Mouse (Mus musculus) hindbrain, embryonic 11.5 days (tissue): Measurements from ENCODE around the gene Platr17. TPM values are rescaled to one million over a fixed set of nuclear protein-coding genes. Genes with fewer than 3 reads are reported as not detected.
A peak's percentile ranks its signal among the peaks of the same experiment; 100 is the strongest.
"Not testable (repeated sequence)": the region's sequence is repeated elsewhere in the genome, so short reads cannot be mapped to it uniquely, and the experiment has no call there.

Experiments used
- ATAC-seq: fragments of 200-750 bp; cut with Nextera tagmentation; 2 replicates; pipeline ENCODE4 v1.8.0; 2017; ENCODE audit warnings: mild to moderate bottlenecking, moderate TSS enrichment, moderate library complexity; ENCODE audit not compliant: low FRiP score
- DNase-seq: peaks from one replicate; pipeline ENCODE4 v3.0.0-alpha.2; 2015; ENCODE audit warnings: low spot score
- H3K27ac ChIP-seq: fragments of 300-500 bp; sonication (generic); 2 replicates; pipeline ENCODE4 v1.5.1; 2014; ENCODE audit warnings: mild to moderate bottlenecking, low read depth, low read length
- H3K27me3 ChIP-seq: fragments of 300-500 bp; sonication (generic); 2 replicates; pipeline ENCODE4 v1.6.1; 2014; ENCODE audit warnings: mild to moderate bottlenecking, low read length, moderate library complexity, mixed read lengths; ENCODE audit not compliant: control insufficient read depth, insufficient read depth
- H3K36me3 ChIP-seq: fragments of 300-500 bp; sonication (generic); 2 replicates; pipeline ENCODE4 v1.6.1; 2014; ENCODE audit warnings: mild to moderate bottlenecking, low read length, moderate library complexity, mixed read lengths; ENCODE audit not compliant: control insufficient read depth, insufficient read depth
- H3K4me1 ChIP-seq: fragments of 300-500 bp; sonication (generic); replicated peaks from 2 replicates; pipeline ENCODE4 v1.6.1; 2014; ENCODE audit warnings: low read length, mixed read lengths; ENCODE audit not compliant: control insufficient read depth, insufficient read depth
- H3K4me2 ChIP-seq: fragments of 300-500 bp; sonication (generic); replicated peaks from 2 replicates; pipeline ENCODE4 v1.6.1; 2014; ENCODE audit warnings: mild to moderate bottlenecking, low read depth, low read length
- H3K4me3 ChIP-seq: fragments of 300-500 bp; sonication (generic); 2 replicates; pipeline ENCODE4 v1.5.1; 2014; ENCODE audit warnings: low read depth, low read length
- H3K9ac ChIP-seq: fragments of 300-500 bp; sonication (generic); 2 replicates; pipeline ENCODE4 v1.6.1; 2014; ENCODE audit warnings: low read depth, low read length
- H3K9me3 ChIP-seq: fragments of 300-500 bp; sonication (generic); 2 replicates; pipeline ENCODE4 v1.6.1; 2016; ENCODE audit warnings: low read length; ENCODE audit not compliant: control insufficient read depth
- WGBS: fragments of 180-500 bp; shearing (Covaris S2); extraction: QIAGEN DNeasy Blood & Tissue Kit; methylation state at CpG from one replicate; pipeline ENCODE4 v1.1.7; 2014; 5-methylcytosine and 5-hydroxymethylcytosine counted together
- polyA plus RNA-seq: library from polyadenylated mRNA; unstranded; fragments of >200 nt; fragmentation: Nextera tagmentation; extraction: Ambion mirVana; gene quantifications from 2 replicates; pipeline ENCODE4 v1.2.1, GENCODE M21; 2014

Gene Platr17
- polyA plus RNA-seq, 1 experiment from 2014 or later: 0.86 TPM

- no peak for ATAC-seq
These were observed 4.5 kb upstream of the Platr17 start for GRCm38 (mm10) chr17:33900281-33900988.

GRCm38 (mm10) chr17:33900989-33901314 is 4.0 kb upstream of the Platr17 start:
- DNase-seq: no peak
- 90% methylated on average over 4 of the region's 4 CpGs for WGBS
- Histone ChIP-seq H3K27ac (no peak overlapping the region), H3K4me2 (no peak overlapping the region), H3K4me1 (no peaks in the 10 kb centered on the region), H3K9ac (no peak overlapping the region), H3K36me3 (no peaks in the 10 kb centered on the region), H3K27me3 (no peaks in the 10 kb centered on the region), H3K9me3 (no peaks in the 10 kb centered on the region), H3K4me3 (no peak overlapping the region)
- no peak for ATAC-seq

More at GRCm38 (mm10) chr17:33900281-33900988, 4.5 kb upstream of the Platr17 start:
- Histone ChIP-seq H3K9ac (no peak overlapping the region), H3K27ac (no peak overlapping the region), H3K4me2 (no peak overlapping the region), H3K27me3 (no peaks in the 10 kb centered on the region), H3K4me1 (no peaks in the 10 kb centered on the region), H3K36me3 (no peaks in the 10 kb centered on the region), H3K4me3 (no peak overlapping the region), H3K9me3 (no peaks in the 10 kb centered on the region)
- DNase-seq: no peak
- WGBS: 76% methylated on average over 7 of the region's 7 CpGs

- Histone ChIP-seq H3K27ac (no peak overlapping the region), H3K4me2 (no peak overlapping the region), H3K9me3 (no peaks in the 10 kb centered on the region), H3K4me3 (no peak overlapping the region), H3K27me3 (no peaks in the 10 kb centered on the region), H3K36me3 (no peaks in the 10 kb centered on the region), H3K9ac (no peak overlapping the region), H3K4me1 (no peaks in the 10 kb centered on the region)
- ATAC-seq (no peak), DNase-seq (no peak)
- 81% methylated on average over 4 of the region's 4 CpGs for WGBS
These were observed 3.3 kb upstream of the Platr17 start for GRCm38 (mm10) chr17:33901653-33902052.

- Histone ChIP-seq H3K36me3 (no peaks in the 10 kb centered on the region), H3K27ac (no peak overlapping the region), H3K9me3 (no peaks in the 10 kb centered on the region), H3K9ac (no peak overlapping the region), H3K4me2 (no peak overlapping the region), H3K4me1 (no peaks in the 10 kb centered on the region), H3K27me3 (no peaks in the 10 kb centered on the region), H3K4me3 (no peak overlapping the region)
- DNase-seq: no peak
- ATAC-seq: no peak
- 77% methylated on average over 4 of the region's 4 CpGs for WGBS
These were observed 2.9 kb upstream of the Platr17 start for GRCm38 (mm10) chr17:33902079-33902478.

- Histone ChIP-seq H3K4me2 (no peak overlapping the region), H3K4me1 (no peaks in the 10 kb centered on the region), H3K9me3 (no peaks in the 10 kb centered on the region), H3K9ac (no peak overlapping the region), H3K27ac (no peak overlapping the region), H3K27me3 (no peaks in the 10 kb centered on the region), H3K36me3 (no peaks in the 10 kb centered on the region), H3K4me3 (no peak overlapping the region)
- no peak for DNase-seq
- 82% methylated on average over 7 of the region's 7 CpGs for WGBS
- ATAC-seq: no peak
These were observed 2.4 kb upstream of the Platr17 start for GRCm38 (mm10) chr17:33902491-33902890.

GRCm38 (mm10) chr17:33903911-33904651 is 854 bp upstream of the Platr17 start:
- H3K36me3 ChIP-seq, H3K27me3 ChIP-seq, H3K9ac ChIP-seq, DNase-seq, H3K4me2 ChIP-seq, H3K9me3 ChIP-seq, ATAC-seq, H3K4me1 ChIP-seq, H3K27ac ChIP-seq, H3K4me3 ChIP-seq: not testable (repeated sequence)
- 72% methylated on average over 6 of the region's 6 CpGs for WGBS

GRCm38 (mm10) chr17:33908331-33909076 is 3.6 kb downstream of the Platr17 start:
- WGBS: under 1% methylated on average over 42 of the region's 44 CpGs
- peak overlapping the region; percentile 70 for H3K9ac ChIP-seq
- H3K4me2 ChIP-seq: peak overlapping the region; percentile 96
- no peaks in the 10 kb centered on the region for H3K9me3 ChIP-seq
- ATAC-seq (peak; percentile 71), DNase-seq (peak; percentile 47)
- H3K4me3 ChIP-seq: peak overlapping the region; percentile 87
- H3K27ac ChIP-seq: peak overlapping the region; percentile 84
- no peaks in the 10 kb centered on the region for H3K27me3 ChIP-seq
- peaks cover 6% of the 10 kb centered on the region for H3K4me1 ChIP-seq
- peaks cover 10% of the 10 kb centered on the region for H3K36me3 ChIP-seq

GRCm38 (mm10) chr17:33909077-33909868 is 4.3 kb downstream of the Platr17 start, which contains the start of gene Daxx:
TSS of gene Daxx (plus strand) at chr17:33909414.
- DNase-seq: peak; percentile 99
- H3K27me3 ChIP-seq: no peaks in the 10 kb centered on the region
- H3K9me3 ChIP-seq: no peaks in the 10 kb centered on the region
- H3K27ac ChIP-seq: peak within 1 kb of the TSS; percentile 84
- H3K4me2 ChIP-seq: peak within 1 kb of the TSS; percentile 96
- WGBS: 1% methylated on average over 68 of the region's 68 CpGs
- H3K36me3 ChIP-seq: peaks cover 17% of the 10 kb centered on the region
- H3K4me3 ChIP-seq: peak within 1 kb of the TSS; percentile 87
- peak; percentile 97 for ATAC-seq
- peaks cover 6% of the 10 kb centered on the region for H3K4me1 ChIP-seq
- H3K9ac ChIP-seq: peak within 1 kb of the TSS; percentile 87
